Mouse (Mus musculus) inflammation-experienced regulatory T-cells (primary cell): ENCODE measurements around the gene Gm6176. TPM values are rescaled to one million over a fixed set of nuclear protein-coding genes. Genes with fewer than 3 reads are reported as not detected.

Experiments
- polyA plus RNA-seq, 2 experiments: library from polyadenylated mRNA; unstranded; fragments of 100-300 nt; shearing (Covaris generic); gene quantifications; one replicate each; pipeline ENCODE4 v1.2.1; 2017

Gm6176 gene
- polyA plus RNA-seq = not detected

GRCm38 (mm10) chr7:22056205-22056604 lies at the start of gene Gm6176:
Gene Gm6176, minus strand, starts transcription at chr7:22056305.

GRCm38 (mm10) chr7:22068757-22069156 lies 12.7 kb upstream of the Gm6176 start, which contains the start of gene Vmn1r139:
Gene Vmn1r139, plus strand, starts transcription at chr7:22069057.

GRCm38 (mm10) chr7:22028797-22029196 lies 27.3 kb downstream of the Gm6176 start, which contains the start of gene Vmn1r138:
Gene Vmn1r138, minus strand, starts transcription at chr7:22028897.

Other genes starting within 250 kb of the Gm6176 start
- 1 to 10 TPM in 1 of 2 experiments, not detected in 1; 1.7 TPM for gene Vmn1r135, start 224.0 kb downstream of the Gm6176 start, polyA plus RNA-seq
- gene Gm5725, start 212.0 kb downstream of the Gm6176 start, polyA plus RNA-seq = not detected
- 1 to 10 TPM in 1 of 2 experiments, under 1 TPM in 1; 0.11 to 1.3 TPM for gene Gm5891, start 135.0 kb downstream of the Gm6176 start, polyA plus RNA-seq
- under 1 TPM in 1 of 2 experiments, not detected in 1; 0.32 TPM for gene Vmn1r137, start 61.7 kb downstream of the Gm6176 start, polyA plus RNA-seq
- gene Vmn1r138, start 27.4 kb downstream of the Gm6176 start, polyA plus RNA-seq = under 1 TPM in 1 of 2 experiments, not detected in 1; 0.34 TPM
- gene Vmn1r139, start 12.8 kb upstream of the Gm6176 start, polyA plus RNA-seq = under 1 TPM; 0.23 to 0.50 TPM
- gene Gm16451, start 61.9 kb upstream of the Gm6176 start, polyA plus RNA-seq = not detected
- gene Gm10666, start 78.4 kb upstream of the Gm6176 start, polyA plus RNA-seq = not detected
- not detected for gene Vmn1r142, start 107.7 kb upstream of the Gm6176 start, polyA plus RNA-seq
- gene Vmn1r143, start 133.1 kb upstream of the Gm6176 start, polyA plus RNA-seq = 1 to 10 TPM in 1 of 2 experiments, not detected in 1; 2.6 TPM
- under 1 TPM in 1 of 2 experiments, not detected in 1; 0.18 TPM for gene Gm8653, start 145.0 kb upstream of the Gm6176 start, polyA plus RNA-seq
- gene Gm8453, start 173.2 kb upstream of the Gm6176 start, polyA plus RNA-seq = not detected